Mouse (Mus musculus) testis, postnatal 14 days (tissue): ENCODE results near the gene Ap2a1.

Experiments
- DNase-seq: peaks from one replicate; pipeline ENCODE4 v3.0.0; 2021; ENCODE audit warnings: low spot score

Gene Ap2a1

DNA sequence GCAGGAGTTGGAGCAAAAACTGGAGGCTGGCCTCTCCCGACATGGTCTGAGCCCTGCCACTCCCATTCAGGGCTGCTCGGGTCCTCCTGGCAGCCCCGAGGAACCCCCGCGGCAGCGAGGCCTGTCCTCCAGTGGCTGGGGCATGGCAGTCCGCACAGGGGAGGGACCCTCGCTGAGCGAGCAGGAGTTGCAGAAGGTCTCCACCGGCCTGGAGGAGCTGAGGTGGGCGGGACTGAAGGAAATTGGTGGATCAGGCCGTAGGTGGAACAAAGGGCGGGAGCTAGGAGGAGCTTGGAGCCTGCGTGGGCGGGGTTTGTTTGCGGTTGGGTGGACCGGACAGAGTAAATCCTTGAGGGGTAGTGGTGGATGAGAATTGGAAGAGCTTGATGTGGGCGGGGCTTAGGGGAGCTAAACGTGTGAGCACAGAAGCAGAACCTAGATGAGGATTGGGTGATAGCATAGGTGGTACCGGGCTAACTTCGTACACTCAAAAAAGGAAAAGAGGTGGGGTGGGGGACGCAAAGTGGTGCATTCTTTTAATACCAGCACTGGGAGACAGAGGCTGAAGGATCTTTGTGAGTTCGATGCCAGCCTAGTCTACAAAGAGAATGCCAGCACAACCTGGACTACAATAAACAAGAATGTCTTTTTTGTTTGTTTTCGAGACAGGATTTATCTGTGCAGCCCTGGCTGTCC lies 23.5 kb upstream of the Ap2a1 start:
- DNase-seq, result peak; percentile 93

GRCm38 (mm10) chr7:44951960-44952359 lies 22.7 kb upstream of the Ap2a1 start:
- peak; percentile 80 for DNase-seq

- DNase-seq, result no peak
Measured at GRCm38 (mm10) chr7:44949922-44950321, 20.6 kb upstream of the Ap2a1 start.

GRCm38 (mm10) chr7:44942904-44943303 lies 13.6 kb upstream of the Ap2a1 start, which contains the start of gene Tsks:
Tsks (plus strand) TSS chr7:44943204.
- DNase-seq, result no peak

DNA sequence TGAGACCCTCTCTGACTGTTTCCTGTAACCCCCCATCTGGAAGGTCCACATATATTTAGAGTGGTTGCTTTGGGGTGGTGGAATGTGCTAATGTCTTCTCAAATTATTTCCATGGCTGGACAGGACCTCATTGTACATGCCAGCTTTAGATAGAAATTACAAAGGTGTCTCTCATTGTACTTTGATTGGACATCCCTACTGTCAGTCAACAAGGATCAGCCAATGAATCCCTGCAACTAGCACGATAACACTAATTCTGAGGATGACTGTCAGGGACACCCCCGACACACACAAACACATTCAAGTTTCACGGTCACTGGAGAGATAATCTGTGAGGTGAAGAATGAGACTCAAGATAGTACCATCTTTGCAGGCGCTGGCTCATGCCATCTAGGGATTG lies 9.4 kb upstream of the Ap2a1 start:
- no peak for DNase-seq

GRCm38 (mm10) chr7:44928570-44928969 lies 726 bp downstream of the Ap2a1 start:
- DNase-seq, result no peak

DNA sequence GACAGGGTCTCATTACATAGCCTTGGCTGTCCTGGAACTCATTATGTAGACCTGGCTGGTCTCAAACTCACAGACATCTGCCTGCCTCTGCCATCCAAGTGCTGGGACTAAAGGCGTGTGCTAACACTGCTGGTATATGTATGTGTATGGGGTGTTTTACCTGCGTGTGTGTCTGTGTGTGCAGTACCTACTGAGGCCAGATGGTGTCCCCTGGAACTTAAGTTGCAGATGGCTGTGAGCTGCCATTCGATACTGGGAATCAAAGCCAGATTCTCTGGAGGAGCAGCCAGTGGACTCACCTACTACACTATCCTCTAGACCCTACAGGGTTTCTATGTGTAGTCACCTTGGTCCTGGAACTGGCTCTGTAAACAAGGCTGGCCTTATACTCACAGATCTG lies 3.8 kb downstream of the Ap2a1 start:
- no peak for DNase-seq

DNA sequence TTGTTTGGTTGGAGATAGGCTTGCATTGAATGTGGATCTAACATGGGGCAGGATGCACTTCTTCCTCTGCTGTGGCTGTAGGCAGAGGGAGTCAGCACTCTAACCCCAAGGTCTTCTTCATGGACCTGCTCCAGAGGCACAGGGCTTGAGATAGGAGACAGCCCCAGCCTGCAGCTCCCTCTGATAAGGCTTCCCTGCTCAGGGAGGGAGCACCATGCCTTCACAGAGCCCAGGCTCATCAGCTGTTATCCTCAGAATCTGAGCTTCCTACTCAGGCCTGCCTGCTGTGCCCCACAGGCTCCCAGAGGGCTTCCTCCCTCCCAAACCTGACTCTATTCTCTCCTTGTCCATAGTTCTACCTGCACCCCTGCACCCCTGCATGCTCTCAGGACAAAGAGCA lies 6.8 kb downstream of the Ap2a1 start:
- no peak for DNase-seq

DNA sequence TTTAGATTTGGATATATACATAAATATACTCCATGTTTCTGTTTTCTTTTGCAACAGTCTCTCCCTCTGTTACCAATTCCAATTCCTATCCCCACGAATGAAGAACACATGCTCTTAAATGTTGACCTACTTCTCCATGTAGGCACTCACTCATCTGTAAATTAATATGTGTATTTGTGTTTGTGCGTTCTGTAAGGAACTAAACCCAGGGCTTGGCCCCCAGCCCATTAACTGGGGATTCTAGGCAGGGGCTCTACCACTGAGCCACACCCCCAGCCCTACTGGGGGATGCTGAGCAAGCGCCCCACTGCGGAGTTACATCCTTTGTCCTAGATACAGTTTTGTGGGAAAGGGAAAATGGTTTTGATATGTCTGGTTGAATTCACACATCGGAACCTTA lies 10.2 kb downstream of the Ap2a1 start:
- DNase-seq, result no peak

DNA sequence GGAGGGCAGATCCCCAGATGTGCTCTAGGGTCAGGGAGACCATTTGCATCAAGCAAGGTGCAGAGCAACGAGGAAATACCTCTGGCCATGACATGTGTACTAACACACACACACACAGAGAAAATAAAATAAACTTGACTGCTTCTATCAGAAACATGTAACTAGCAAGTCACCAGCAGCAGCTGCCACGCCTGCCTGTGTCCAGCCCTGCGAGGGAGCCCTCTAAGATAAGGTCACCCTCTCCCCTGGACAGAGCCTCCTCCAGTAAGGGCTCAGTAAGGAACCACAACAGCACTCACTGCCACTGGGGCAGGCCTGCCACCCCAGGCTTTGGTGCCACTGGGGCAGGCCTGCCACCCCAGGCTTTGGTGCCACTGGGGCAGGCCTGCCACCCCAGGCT lies 11.1 kb downstream of the Ap2a1 start:
- DNase-seq, result no peak

- peak; percentile 5 for DNase-seq
Measured at GRCm38 (mm10) chr7:44916881-44917280, 12.4 kb downstream of the Ap2a1 start.

GRCm38 (mm10) chr7:44916191-44916590 lies 13.1 kb downstream of the Ap2a1 start:
- DNase-seq, result peak; percentile 7

- no peak for DNase-seq
Measured at GRCm38 (mm10) chr7:44915314-44915713, 14.0 kb downstream of the Ap2a1 start.

DNA sequence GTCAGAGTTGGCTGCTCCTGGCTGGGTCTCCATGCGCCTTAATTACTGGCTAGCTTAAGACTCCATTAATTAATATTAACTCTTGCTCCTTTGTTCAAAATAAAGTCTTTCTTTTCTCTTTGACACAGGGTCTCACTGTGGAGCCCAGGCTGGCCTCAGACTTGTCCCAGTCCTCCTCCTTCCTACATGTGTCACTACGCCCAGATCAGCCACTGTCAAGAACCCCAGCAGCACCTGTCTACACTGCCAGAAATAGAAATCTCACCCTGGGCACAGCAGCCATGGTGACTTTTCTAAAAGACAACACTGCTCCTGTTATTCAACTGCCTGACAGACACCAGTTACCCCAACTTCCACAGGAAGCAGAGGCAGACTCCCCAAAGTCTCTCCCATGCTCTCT lies 14.9 kb downstream of the Ap2a1 start:
- no peak for DNase-seq

- DNase-seq, result no peak
Measured at GRCm38 (mm10) chr7:44908706-44909476, 20.4 kb downstream of the Ap2a1 start.

- DNase-seq, result no peak
Measured at GRCm38 (mm10) chr7:44905430-44905829, 23.9 kb downstream of the Ap2a1 start.

DNA sequence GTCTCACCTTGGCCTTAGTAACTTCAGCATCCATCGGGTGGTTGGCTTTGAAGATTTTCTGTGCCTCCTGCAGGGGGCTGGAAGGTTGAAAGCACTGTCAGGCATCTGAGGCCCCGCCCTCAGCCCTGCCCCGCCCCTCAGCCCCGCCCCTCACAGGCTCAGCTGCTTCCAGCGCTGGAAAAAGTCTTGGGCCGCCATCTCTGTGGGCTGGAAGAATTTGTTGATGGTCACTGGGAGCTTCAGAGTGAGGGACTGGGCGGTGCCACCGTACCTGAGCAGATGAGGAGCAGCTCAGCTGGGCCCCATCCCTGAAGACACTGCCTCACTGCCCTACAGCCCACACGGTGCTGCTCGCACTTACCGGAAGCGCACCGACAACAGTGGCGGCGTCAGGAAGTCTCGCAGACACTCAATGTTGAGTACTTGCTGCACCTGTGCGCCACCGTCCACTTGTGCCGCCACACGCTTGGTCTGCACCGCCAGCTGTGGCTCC lies 28.0 kb downstream of the Ap2a1 start:
- no peak for DNase-seq

GRCm38 (mm10) chr7:44900632-44901031 lies 28.7 kb downstream of the Ap2a1 start:
- DNase-seq, result no peak

GRCm38 (mm10) chr7:44898607-44899006 lies 30.7 kb downstream of the Ap2a1 start:
- peak; percentile 62 for DNase-seq

- DNase-seq, result no peak
Measured at GRCm38 (mm10) chr7:44896499-44896898, 32.8 kb downstream of the Ap2a1 start.

GRCm38 (mm10) chr7:44895593-44896434 lies 33.5 kb downstream of the Ap2a1 start, which contains the start of gene Fuz:
Fuz (plus strand) TSS chr7:44896079.
- peak; percentile 87 for DNase-seq

DNA sequence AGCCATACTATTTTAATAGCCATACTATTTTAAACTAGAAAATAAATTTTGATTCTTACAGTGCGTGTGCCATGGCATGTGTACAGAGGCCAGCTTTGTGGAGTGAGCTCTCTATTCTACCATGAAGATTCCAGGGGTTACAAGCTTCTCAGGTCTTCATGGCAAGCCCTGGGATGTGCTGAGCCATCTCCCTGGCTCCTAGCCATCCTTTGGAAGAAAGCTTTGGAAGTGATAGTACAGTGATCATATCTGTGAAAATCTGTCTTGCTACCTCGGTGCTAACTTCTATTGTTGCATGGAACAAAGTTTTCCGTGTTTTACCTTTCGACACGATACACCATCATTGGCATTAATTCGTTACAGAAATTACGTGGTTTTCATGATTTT lies 34.1 kb downstream of the Ap2a1 start:
- no peak for DNase-seq
